Mouse (Mus musculus) erythroid progenitor cell, adult 5-6 weeks (primary cell): ENCODE measurements at regions not wholly inside any gene's neighbourhood (a gene's known extent, or its start where the extent isn't known, plus 50 kb on each side); places are given as distances from the start of the nearest gene placed in this dataset.

Source experiments
- ATAC-seq: replicated peaks from 2 replicates; pipeline ENCODE4 v1.8.0; 2016; ENCODE audit warnings: moderate number of reproducible peaks, mild to moderate bottlenecking, moderate TSS enrichment, inconsistent platforms; ENCODE audit not compliant: poor library complexity, low FRiP score, severe bottlenecking

GRCm38 (mm10) chr13:53904471-53904870, 151.0 kb downstream of the Drd1 start:
- no peak for ATAC-seq

GRCm38 (mm10) chr13:53903626-53904025, 151.9 kb downstream of the Drd1 start:
- no peak for ATAC-seq

DNA sequence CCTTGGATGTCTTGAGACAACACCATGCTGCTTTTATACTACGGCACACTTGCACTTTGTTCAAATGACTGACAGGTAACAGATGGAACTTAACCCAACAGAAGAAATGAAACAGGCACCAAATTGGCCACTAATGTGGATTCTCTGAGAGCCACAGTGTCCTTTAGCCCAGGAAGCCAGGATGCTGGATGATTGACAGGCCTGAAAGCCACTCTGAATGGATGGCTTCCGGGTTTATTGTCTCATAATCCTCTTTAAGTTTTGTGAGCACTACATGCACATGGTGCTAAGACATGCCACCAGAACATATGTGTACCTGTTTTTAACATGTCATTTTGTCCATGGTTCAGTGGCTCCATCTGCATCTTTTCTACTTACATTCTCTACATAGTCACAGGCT, 152.7 kb downstream of the Drd1 start:
- ATAC-seq = no peak

DNA sequence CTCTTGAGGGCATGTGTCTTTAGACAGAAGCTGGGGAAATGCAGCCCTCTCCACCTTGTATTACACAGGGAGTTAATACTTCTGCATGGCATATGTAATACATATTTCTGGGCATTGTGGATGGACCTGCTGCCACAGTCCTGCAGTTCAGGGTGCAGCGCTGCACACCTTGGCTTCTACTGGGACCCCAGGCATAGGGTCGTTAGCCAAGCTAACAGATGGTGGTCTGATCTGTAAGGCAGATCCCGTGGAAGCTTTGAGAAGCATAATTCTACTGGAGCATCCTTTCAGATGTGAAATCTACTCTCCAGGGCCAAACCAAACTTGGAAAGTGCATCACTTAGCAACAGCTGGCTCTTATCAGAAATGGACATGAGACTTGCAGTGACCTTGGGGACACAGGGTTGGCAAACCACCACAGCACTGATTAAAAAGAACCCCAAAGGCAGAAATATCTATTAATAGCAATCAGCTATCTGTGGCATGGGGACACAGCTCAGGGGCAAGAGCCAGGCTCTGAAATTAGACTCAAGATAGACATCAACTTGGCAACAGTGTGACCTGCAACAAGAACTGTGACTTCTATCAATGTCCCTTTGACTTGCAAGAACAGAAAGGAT, 155.0 kb downstream of the Drd1 start:
- ATAC-seq = no peak

DNA sequence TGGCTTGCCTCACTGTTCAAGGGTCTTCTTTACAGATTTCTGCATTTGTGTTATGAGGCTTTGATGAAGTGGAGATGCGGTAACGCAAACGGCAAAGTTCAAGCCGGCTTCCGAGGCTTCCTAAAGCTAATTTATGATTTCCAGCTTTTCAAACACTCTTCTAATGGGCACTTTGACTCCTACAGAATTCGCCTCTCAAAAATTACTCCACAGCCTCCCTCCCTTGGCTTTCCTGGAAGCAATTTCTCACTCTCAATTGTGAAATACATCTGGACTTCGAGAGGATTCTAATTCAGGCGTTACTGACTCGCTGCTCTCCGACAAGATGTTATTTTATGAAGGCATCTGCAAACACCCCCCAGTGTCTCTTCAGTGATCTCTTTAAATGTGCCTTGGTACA, 157.2 kb downstream of the Drd1 start:
- no peak for ATAC-seq

DNA sequence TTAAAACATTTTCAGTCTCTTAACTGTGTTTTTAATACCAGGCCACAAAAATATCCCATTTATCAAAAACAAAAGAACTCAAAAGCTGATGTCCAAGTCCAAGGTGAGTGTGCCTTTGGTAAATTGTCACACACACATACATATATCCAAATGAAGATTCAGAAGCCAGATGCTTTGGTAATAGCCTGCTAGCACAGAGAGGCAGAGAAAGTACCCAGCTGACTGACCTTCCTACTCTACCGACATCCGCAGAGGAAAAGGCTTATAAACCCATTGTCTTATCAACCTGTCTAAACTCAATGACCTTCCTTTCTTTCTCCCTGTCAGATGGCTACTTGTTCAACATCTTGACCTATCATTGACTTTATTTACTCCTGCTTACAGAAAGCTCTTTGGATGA, 158.3 kb downstream of the Drd1 start:
- no peak for ATAC-seq

GRCm38 (mm10) chr13:53888411-53888810, 167.1 kb downstream of the Drd1 start:
- ATAC-seq = no peak

DNA sequence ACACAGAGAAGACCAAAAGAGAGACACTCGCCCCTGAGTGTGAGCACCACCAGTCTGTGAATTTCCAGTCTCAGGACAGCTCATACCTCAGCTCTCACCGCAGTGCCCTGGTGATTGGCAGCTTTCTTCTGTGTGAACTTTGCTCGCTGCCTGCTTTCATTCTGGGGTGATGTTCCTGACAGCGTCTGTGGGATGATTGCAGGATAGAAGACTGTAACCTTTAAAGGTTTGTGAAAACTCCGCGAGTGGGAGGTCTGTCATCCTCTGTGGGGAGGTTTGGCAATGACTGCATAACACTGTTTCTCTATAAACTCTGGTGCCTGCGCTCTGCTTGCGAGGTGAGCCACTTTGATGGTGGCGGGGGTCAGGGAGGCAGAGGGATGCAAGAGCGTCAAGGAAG, 169.7 kb downstream of the Drd1 start:
- no peak for ATAC-seq

- ATAC-seq = no peak
These were observed 172.3 kb downstream of the Drd1 start for GRCm38 (mm10) chr13:53883206-53883605.

GRCm38 (mm10) chr13:53880466-53881250, 174.8 kb downstream of the Drd1 start:
- no peak for ATAC-seq

DNA sequence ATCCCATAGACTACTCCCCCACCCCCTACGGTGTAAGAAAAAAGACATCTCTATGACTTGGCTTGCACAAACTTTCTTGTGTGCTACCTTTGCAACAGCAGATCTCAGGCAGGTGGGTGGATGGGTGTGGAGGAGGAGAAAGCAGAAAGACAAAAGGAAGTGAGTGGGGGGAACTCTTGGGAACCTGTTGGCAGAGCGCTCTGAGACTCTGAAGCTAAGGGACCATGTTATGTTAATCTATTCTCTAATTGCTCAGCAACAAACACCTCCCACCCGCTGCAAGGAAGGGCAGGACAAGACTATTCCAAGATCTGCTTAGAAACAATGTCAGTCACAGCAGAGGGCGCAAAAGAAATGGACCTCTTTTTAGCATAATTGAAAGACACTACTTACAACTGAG, 180.0 kb downstream of the Drd1 start:
- no peak for ATAC-seq

DNA sequence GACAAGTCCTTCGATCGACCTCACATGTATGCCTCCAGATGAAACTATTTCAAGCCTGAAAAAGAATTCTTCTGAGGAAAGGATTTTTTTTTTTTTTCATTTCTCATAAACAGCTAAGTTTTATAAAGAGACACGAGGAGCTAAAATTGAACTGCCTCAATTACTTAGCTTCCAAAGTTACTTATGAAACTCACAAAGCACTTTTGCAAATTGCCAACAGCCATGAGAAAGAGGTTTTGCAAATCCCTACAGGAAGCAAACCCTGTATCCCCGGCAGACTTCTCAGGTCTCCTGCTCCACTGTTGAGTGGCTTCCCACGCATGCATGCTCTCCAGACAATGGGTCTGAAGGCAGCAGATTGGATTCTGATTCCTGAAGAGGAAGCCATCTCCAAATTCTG, 190.2 kb downstream of the Drd1 start:
- no peak for ATAC-seq

- no peak for ATAC-seq
These were observed 193.2 kb downstream of the Drd1 start for GRCm38 (mm10) chr13:53862336-53862735.

DNA sequence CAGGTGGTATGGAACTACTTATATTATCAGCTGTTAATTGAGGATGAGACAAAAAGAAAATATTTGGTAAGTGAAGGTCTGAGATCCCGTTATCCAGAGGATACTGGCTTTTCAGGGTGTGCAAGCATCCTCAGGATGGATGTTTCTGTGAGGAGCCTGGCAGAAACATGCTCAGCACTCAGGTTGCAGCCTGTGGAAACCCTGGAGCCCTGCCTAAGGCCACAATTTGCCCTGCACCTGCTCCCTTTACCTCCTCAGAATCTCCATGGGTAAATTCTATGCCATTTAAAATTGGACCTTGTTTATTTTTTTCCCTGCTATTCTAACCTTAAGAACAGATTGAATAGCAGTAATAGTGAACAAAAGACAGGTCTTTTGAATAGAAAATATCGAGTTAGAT, 201.3 kb downstream of the Drd1 start:
- ATAC-seq = no peak

DNA sequence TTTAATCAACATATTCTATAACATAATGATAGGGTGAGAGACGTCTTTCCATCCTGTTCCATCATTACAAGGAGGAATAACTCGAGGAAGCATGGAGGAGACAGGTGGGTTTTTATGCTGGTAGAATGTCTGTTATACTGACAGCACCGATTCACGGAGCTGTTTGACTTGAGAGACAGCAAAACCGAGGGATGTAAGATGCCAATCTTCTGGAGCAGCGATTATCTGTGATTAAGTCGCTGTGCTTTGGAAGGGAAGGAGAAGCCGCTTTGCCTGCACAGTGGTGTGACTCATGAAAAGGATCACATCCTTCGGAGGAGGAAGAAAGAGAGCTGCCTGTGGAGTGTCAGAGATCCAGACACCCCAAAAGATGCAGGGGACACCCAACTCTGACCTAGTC, 205.4 kb downstream of the Drd1 start:
- ATAC-seq = no peak

- ATAC-seq = no peak
These were observed 209.3 kb downstream of the Drd1 start for GRCm38 (mm10) chr13:53846221-53846620.

- ATAC-seq = no peak
These were observed 209.7 kb downstream of the Drd1 start for GRCm38 (mm10) chr13:53845786-53846185.

DNA sequence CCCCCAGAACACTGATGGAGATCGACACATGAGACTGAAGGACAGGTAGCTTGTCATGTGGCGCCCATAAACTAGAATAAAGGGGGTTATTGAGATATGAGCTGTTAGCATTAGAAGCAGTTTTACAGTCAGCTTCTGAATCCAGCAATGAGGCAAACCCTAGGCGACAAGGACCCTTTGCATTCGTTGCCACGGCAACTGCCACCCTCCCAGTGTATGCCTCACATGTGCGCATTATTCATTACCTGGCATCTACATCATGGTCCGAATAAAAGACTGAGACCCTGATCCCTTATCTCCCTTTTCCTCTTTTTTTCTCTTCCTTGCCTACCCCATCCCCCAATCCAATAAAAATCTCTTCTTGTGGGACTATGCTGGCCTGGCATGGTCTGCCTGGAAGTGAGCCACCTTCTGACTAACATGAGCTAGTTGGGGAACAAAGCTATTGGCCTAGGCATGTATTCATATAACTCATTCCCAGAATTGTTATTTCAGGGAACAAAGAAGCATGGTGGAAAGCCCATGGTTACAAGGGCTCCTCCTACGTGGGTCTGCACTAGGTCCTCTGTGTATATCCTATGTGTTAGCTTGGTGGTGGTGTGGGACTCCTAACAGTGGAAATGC, 229.4 kb downstream of the Drd1 start:
- ATAC-seq = no peak

GRCm38 (mm10) chr13:53822061-53822460, 233.4 kb downstream of the Drd1 start:
- no peak for ATAC-seq

- ATAC-seq = no peak
These were observed 239.9 kb downstream of the Drd1 start for GRCm38 (mm10) chr13:53815629-53816028.

GRCm38 (mm10) chr13:53814088-53814487, 241.4 kb downstream of the Drd1 start:
- ATAC-seq = no peak
